Comparison of ENCODE assay signal across 26 mouse cellular contexts in genomic region chr11:68607046-68607445, GRCm38 (mm10). TPM values are rescaled to one million over a fixed set of nuclear protein-coding genes. Genes with fewer than 3 reads are reported as not detected.
"Had no signal": no experiment of that assay in that cellular context is flagged by ENCODE, and none has a peak within 500 bp of the region (broad histone marks: within the 10 kb centered on the region; RNA-seq: fewer than 3 reads in every experiment).

No protein-coding gene starts in this region.

- H3K9me3 ChIP-seq: heart, embryonic 13.5 days; heart, embryonic 15.5 days; hindbrain, embryonic 13.5 days; hindbrain, embryonic 15.5 days; kidney, embryonic 15.5 days; limb, embryonic 13.5 days; limb, embryonic 15.5 days had no signal

- H3K36me3 ChIP-seq: heart, embryonic 13.5 days; heart, embryonic 15.5 days; hindbrain, embryonic 13.5 days; hindbrain, embryonic 15.5 days; kidney, embryonic 15.5 days; limb, embryonic 13.5 days; limb, embryonic 15.5 days had no signal

- H3K9ac ChIP-seq: heart, embryonic 13.5 days; heart, embryonic 15.5 days; hindbrain, embryonic 13.5 days; hindbrain, embryonic 15.5 days; kidney, embryonic 15.5 days; limb, embryonic 13.5 days; limb, embryonic 15.5 days had no signal

- H3K4me2 ChIP-seq: heart, embryonic 11.5 days; heart, embryonic 13.5 days; heart, embryonic 15.5 days; hindbrain, embryonic 13.5 days; hindbrain, embryonic 15.5 days; kidney, embryonic 15.5 days; limb, embryonic 13.5 days; limb, embryonic 15.5 days had no signal

- ATAC-seq: hindbrain, postnatal 0 days; intestine, embryonic 16.5 days had no signal

- DNase-seq: gastrocnemius, postnatal 14 days; gastrocnemius, postnatal 36 days; heart, adult 18-20 months; heart, postnatal 14 days; heart, postnatal 36 days; kidney, adult 11 months; kidney, adult 2 months; kidney, adult 9 months; kidney, postnatal 14 days; kidney, postnatal 36 days; layer of hippocampus, adult 9-11 months; layer of hippocampus, postnatal 36 days; left cerebral cortex, postnatal 4 days had no signal

- H3K4me3 ChIP-seq: heart, embryonic 13.5 days; heart, embryonic 15.5 days; hindbrain, embryonic 13.5 days; hindbrain, embryonic 15.5 days; kidney, embryonic 15.5 days; limb, embryonic 13.5 days; limb, embryonic 15.5 days had no signal

- H3K27ac ChIP-seq: heart, embryonic 13.5 days; heart, embryonic 15.5 days; hindbrain, embryonic 13.5 days; hindbrain, embryonic 15.5 days; hindbrain, postnatal 0 days; kidney, embryonic 15.5 days; kidney, postnatal 0 days; limb, embryonic 13.5 days; limb, embryonic 15.5 days had no signal

- H3K27me3 ChIP-seq: heart, embryonic 13.5 days; heart, embryonic 15.5 days; hindbrain, embryonic 13.5 days; hindbrain, embryonic 15.5 days; kidney, embryonic 15.5 days; limb, embryonic 13.5 days; limb, embryonic 15.5 days had no signal

RNA-seq across cellular contexts. Expression of gene Ccdc42, which starts 20.2 kb away (rescaled TPM):
- polyA plus RNA-seq: intestine, embryonic 16.5 days; kidney, adult 2 months had no signal

RNA-seq across cellular contexts. Expression of gene Mfsd6l, which starts 51.1 kb away (rescaled TPM):
- polyA plus RNA-seq: heart, embryonic 13.5 days; heart, embryonic 15.5 days; hindbrain, embryonic 11.5 days; hindbrain, embryonic 13.5 days; hindbrain, embryonic 15.5 days; limb, embryonic 11.5 days had no signal
